Mouse (Mus musculus) cerebellum, adult 2 months (tissue): ENCODE measurements at regions not wholly inside any gene's neighbourhood (a gene's known extent, or its start where the extent isn't known, plus 50 kb on each side); places are given as distances from the start of the nearest gene placed in this dataset.

Source experiments
- CTCF ChIP-seq: fragments of 200-500 bp; IDR thresholded peaks from 2 replicates; pipeline ENCODE4 v1.5.1; 2011; ENCODE audit warnings: low read depth, mild to moderate bottlenecking, control low read depth, low read length, moderate library complexity, borderline replicate concordance; ENCODE audit not compliant: insufficient read depth
- POLR2A ChIP-seq: fragments of 200-500 bp; IDR thresholded peaks from 2 replicates; pipeline ENCODE4 v1.6.1; 2011; ENCODE audit warnings: low read length, control low read depth, borderline replicate concordance; ENCODE audit not compliant: insufficient read depth

- TF ChIP-seq POLR2A, result no peak
- no peak for TF ChIP-seq CTCF
Observed at GRCm38 (mm10) chr5:118875096-118875637, 314.7 kb downstream of the Med13l start.
